Mouse (Mus musculus) brain, adult 2 months (tissue): ENCODE measurements around the gene Cox17.
A peak's percentile ranks its signal among the peaks of the same experiment; 100 is the strongest.

Experiments
- DNase-seq: peaks from one replicate; pipeline ENCODE4 v3.0.0; 2011; ENCODE audit warnings: low read depth, low spot score

The Cox17 gene

GRCm38 (mm10) chr16:38370633-38371374 is 24.0 kb downstream of the Cox17 start:
- DNase-seq = no peak

GRCm38 (mm10) chr16:38371705-38372296 is 25.0 kb downstream of the Cox17 start:
- DNase-seq = no peak

DNA sequence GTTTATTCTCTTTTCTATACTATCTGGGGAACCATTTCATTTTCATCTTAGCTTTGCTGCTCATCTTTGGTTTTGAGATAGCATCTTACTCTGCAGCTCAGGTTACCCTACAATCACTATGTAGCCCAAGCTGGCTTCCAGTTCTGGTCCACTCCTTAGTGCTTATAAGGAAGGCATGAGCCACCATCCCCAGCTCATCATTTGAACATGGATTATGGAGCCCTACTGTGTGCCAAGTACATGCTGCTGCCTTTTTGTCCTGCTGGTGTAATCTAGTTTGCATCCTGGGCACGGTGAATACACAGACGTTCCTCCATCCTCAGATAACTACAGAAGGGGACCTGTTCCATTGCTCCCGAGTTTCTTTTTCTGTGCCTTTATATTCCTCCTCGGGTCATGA is 26.1 kb downstream of the Cox17 start:
- DNase-seq = no peak

DNA sequence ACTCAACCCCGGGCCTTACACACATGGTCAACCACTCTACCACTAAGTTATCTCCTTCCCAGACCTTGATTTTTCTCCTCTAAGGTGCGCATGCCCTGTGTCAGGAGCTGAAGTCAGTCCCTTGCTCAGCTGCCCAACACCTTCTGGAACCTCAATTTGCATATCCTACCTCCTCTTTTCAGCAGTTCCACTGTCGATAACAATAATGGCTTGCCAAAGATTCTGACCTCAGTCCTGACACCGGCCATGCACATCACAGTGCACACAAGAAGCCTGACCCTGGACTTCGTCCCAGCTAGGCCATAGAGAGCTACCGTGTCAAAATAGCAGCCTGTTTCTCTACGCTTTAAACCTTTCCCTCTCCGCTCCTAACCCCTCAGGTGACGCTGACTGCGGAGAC is 26.6 kb downstream of the Cox17 start:
- DNase-seq = no peak

DNA sequence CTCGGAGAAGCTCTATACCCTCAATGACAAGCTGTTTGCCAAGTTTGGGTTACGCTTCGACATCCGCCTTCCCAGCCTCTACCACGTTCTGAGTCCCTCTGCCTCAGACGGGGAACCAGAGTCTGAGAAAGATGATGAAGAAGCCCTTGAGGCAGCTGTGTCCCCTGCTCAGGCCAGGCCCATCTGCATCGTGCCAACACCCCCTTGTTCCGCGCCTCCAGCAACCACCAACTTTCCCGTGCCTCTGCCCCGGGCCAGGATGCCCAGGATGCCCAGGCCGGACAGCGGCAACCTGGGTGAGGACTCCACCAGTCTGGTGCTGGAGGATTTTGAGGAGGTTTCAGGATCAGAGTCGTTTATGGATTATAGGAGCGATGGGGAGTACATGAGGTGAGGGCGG is 27.1 kb downstream of the Cox17 start:
- no peak for DNase-seq

GRCm38 (mm10) chr16:38374379-38375140 is 27.8 kb downstream of the Cox17 start:
- no peak for DNase-seq

DNA sequence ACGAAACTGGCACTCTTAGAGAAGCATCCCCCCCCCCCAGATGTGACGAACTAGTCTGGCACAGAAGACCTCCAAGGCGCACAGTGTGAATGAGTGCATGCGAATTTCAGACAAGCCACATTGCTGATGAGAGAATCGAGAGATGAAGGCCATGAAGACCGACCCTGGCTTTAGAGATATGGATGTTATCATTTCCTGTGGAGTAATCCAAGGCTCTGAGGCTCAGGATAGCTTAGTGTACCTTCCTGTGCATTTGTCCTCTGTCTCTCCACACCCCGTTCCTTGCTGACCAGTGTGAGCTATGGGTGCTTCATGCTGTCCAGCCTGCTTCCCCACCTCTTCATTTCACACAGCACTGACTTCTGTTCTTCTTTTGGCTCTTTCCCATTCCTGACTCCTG is 28.4 kb downstream of the Cox17 start:
- DNase-seq = no peak

DNA sequence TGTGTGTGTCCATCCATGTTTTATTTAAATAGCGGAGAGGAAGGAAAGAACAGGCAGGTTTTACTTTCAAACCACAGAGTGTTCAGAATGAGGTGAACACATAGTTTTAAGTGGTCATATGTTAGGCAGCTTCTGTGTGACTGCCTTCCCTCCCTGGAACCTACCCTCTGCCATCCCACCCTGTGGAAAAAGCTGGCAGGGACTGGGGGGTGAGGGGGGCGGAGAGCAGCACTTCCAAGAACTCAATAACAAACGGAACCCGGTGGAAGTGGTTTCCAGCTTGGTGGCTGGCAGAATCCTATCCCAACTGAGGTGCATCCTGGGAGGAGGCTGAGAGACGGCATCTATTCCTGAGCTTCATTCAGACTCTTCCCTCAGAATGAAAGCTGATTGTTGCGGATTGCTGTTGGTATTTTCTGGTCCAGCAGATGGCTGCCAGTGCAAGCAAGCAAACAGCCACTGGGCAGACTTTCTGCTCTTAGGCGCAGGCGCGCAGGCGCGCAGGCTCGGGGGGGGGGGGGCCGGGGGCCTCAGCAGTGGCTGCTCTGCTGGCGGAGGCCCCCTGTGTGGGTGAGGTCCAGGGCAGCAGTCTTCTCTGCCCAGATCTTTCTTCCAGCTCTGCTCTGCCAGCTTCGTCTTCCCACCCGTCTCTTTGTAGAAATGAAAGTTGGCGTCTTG is 29.5 kb downstream of the Cox17 start:
- DNase-seq = peak; percentile 89

- DNase-seq = no peak
Observed at GRCm38 (mm10) chr16:38376841-38377249, 30.1 kb downstream of the Cox17 start.

DNA sequence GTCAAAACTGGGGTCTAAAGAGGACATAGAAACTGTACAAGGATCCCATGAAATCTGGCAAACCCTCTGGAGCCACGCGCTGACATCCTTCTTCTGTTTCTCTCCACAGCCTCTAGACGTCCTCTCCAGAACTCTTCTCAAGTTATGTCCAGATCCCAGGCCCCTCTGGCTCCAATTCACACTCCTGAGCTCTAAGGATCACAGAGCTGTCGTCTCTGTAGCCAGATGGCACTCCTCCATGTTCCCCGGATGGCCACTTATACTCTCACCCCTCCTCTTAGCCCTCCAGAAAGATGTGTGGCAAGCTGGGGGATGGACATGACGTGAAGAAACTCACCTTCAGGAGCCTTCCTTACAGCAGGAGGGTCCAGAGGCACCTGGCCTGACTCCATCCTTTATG is 30.8 kb downstream of the Cox17 start:
- no peak for DNase-seq

- no peak for DNase-seq
Observed at GRCm38 (mm10) chr16:38378591-38378990, 31.8 kb downstream of the Cox17 start.

- DNase-seq = no peak
Observed at GRCm38 (mm10) chr16:38379088-38379487, 32.3 kb downstream of the Cox17 start.

GRCm38 (mm10) chr16:38379493-38379892 is 32.7 kb downstream of the Cox17 start:
- no peak for DNase-seq

GRCm38 (mm10) chr16:38379926-38380325 is 33.1 kb downstream of the Cox17 start:
- no peak for DNase-seq

- DNase-seq = no peak
Observed at GRCm38 (mm10) chr16:38383683-38384082, 36.9 kb downstream of the Cox17 start.

- DNase-seq = no peak
Observed at GRCm38 (mm10) chr16:38385184-38385634, 38.4 kb downstream of the Cox17 start.

- no peak for DNase-seq
Observed at GRCm38 (mm10) chr16:38385700-38386099, 38.9 kb downstream of the Cox17 start.

DNA sequence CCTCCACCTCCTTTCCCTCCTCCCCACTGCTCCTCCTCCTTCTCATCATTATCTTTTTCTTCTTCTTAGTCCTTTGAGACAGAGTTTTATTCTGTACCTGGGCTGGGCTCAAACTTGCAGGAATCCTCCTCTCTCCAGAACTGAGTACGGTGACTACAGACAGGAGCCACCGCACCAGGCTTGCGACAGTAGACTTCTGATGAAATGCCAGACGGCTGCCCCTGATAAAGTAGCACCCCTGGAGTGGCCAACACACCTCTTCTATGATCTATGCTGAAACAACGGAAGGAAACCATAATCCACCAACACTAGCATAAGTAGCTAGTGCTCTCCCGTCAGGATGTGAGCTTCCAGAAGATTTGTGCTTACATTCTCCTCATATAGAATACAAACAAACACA is 40.6 kb downstream of the Cox17 start:
- no peak for DNase-seq

- no peak for DNase-seq
Observed at GRCm38 (mm10) chr16:38388757-38389156, 42.0 kb downstream of the Cox17 start.

DNA sequence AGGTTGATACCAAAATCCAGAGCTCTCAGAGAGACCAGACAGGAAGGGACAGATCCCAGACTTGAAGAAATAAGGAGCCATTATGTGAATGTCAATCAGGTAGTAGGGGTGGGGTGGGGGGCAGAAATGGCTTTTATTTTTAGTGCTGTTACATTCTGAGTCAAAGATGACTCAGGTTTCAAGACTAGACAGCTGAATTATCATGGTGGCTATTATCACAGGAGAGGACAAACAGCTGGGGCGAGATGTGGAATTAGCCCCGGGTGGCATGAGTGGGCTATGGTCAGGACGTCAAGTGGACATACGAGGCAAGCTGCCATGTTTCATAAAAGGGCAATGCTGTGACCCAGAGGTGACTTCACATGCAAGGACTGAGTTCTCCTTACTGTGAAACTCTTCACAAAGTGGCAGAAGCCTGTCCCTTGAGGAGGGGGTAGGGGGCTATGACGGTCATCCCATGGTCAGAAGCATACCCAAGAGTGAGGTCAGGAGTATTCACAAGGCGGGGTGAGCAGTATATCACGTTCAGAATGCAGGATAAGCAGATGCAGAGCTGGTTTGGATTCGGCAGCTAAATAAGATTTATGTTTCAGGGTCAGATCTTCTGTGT is 42.6 kb downstream of the Cox17 start:
- no peak for DNase-seq

GRCm38 (mm10) chr16:38390322-38390721 is 43.5 kb downstream of the Cox17 start:
- no peak for DNase-seq
